Mouse (Mus musculus): ENCODE data around the gene Hsf5. TPM values are rescaled to one million over a fixed set of nuclear protein-coding genes. Genes with fewer than 3 reads are reported as not detected.

Gene Hsf5
- total RNA-seq, 2 experiments from 2014 or later = 0.09 to 0.10 TPM

- DNase-seq = no peak
Observed at GRCm38 (mm10) chr11:87642865-87643264, 25.9 kb downstream of the Hsf5 start.

DNA sequence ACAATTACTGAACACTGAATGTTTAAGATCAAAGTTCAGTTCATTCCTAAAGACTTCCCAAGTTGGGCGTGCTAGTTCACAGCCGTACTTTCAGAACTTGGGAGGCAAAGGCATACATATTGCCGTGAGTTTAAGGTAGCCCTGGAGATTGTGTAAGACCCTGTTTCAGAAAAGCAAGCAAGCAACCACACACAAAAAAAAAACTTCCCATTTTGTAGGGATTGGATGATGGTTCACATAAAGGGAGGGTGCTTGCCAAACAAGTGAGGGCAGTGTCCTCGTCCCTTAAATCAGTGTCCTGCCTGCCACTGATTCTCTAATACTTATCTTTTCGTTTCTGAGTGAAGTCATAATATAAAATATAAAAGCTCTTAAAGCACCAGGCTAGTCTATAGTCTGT, 37.7 kb downstream of the Hsf5 start:
- DNase-seq = no peak

DNA sequence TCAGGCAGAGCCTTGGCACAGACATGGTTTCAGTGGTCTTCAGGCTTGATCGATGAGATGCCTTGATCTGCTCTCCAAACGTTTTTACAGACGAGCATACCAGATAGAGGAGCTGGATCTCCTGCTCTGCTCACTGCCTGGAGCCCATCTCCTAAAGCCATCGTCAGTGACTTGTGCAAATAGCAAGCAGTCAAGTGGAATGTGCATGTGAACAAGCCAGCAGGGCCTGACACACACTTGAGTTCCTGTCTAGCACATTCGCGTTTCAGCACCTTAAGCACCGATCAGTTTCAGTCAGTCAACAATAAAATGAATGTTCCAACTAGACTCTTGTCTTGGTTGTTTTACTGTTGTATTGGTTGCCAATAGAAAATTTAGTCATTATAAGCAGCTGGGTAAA, 42.3 kb downstream of the Hsf5 start:
- DNase-seq = no peak

DNA sequence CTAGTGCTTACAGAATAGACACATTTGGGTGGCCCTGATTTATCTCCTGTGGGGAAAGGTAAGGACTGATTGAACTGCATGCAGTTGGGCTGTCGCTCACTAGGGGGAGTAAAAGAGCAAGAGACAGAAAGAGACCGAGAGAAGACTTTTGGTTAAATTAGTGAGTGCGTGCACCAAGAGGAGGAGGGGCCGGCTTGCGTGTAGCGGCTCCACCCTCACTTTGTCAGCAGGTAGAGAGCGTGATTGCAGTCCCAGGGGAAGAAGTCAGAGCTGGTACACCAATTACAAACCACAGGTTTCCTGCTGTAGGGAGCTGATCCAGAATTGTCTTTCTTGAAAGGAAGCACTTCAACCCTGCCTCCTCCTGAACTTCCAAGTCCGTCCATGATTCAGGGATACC, 45.4 kb downstream of the Hsf5 start, which contains the start of gene Rnf43:
Rnf43 (plus strand) TSS at position 316 of the 400 bp plus-strand sequence.
- peak; percentile 82 for DNase-seq

GRCm38 (mm10) chr11:87662822-87663221, 45.9 kb downstream of the Hsf5 start:
- no peak for DNase-seq

DNA sequence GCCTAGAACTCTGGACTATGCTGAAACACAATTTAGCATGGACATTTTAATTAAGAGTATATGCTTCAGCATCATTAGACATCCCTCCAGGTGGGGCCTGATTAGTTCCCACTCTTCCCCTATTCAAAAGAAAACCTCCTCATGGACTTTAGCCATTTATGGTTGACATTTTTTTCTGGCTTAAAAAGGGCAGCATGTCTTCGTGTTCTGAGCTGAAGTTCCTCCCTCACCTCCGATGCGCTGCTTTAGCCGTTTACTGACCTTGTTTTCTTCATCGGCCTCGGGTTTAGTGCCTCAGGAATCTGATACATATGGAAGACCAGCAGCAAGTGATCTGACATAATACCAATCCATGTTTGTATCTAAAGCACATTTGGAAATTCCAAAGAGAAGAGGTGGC, 47.0 kb downstream of the Hsf5 start:
- DNase-seq = no peak

- no peak for DNase-seq
Observed at GRCm38 (mm10) chr11:87664521-87664920, 47.6 kb downstream of the Hsf5 start.

GRCm38 (mm10) chr11:87665224-87665623, 48.3 kb downstream of the Hsf5 start:
- no peak for DNase-seq

DNA sequence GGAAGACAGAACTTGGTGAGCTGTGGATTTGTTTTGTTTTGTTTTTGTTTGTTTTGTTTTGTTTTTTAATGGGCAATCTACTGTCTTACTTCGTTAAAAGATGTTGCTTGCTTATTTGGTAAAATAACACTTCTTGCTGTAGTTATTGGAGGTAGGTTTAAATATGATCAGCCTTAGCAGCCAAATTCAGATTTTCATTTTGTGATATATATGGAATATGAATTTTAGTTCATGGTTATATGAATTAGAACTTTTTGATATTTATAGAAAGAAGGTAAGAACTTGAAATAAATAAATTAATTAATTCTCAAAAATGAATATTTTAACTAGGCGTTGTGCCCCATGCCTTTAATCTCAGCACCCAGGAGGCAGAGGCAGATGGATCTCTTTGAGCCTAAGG, 48.7 kb downstream of the Hsf5 start:
- no peak for DNase-seq

GRCm38 (mm10) chr11:87666256-87667035, 49.5 kb downstream of the Hsf5 start:
- DNase-seq = no peak

GRCm38 (mm10) chr11:87667107-87668090, 50.4 kb downstream of the Hsf5 start:
- no peak for DNase-seq

DNA sequence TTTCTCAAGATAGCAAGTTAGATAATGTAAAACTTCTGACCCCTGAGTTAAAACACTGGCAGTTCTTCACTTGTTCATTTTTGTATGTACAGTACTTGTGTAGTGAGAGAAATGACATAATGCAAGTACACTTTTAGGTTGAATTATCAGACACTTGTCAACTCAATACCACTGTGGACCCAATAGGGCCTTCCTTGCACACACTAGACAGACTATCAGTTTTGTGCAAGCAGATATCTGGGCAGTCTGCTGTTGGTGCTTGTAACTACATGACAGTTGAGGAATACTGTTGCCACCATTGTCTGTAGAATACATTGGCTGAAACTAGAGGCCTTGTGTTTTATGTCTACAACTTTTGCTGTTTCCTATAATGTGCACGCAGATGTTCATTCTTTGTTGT, 56.3 kb downstream of the Hsf5 start:
- no peak for DNase-seq

DNA sequence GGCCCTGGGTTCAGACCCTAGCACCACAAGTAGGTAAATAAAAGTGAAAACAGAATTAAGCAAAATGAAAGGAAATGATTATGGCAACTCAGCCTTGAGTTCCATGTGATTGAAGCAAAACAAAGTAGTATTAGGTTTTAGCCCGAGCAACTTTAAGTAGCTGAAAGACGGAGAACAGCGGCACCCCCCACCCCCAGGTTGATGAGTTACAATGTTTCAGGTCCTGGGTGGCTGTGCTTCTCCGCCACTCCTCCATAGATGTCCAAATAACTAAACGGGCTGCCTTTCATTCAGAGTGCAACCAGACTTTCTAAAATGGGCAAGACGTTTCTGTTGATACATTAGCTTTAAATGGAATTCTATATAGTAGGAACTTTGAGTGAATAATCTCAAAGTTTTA, 58.6 kb downstream of the Hsf5 start:
- no peak for DNase-seq

GRCm38 (mm10) chr11:87677756-87678155, 60.8 kb downstream of the Hsf5 start:
- DNase-seq = no peak

DNA sequence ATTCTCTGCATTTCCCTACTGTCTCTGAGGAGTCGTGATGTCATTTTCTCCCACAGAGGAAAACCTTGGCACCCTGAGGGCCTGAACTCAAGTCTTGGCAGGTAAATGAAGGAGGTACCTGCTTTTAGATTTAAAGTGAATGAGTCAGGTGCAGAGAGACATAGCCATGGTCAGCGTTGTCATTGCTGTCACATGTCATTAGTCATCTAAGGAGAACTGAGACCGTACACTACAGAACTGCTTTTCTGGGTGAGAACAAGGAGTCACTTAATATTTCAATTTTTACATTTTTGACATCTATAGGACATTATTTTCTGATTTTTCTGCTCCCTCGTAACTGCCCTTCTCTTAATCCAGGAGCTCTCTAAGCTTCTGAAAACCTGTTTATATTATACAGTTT, 61.6 kb downstream of the Hsf5 start:
- no peak for DNase-seq

DNA sequence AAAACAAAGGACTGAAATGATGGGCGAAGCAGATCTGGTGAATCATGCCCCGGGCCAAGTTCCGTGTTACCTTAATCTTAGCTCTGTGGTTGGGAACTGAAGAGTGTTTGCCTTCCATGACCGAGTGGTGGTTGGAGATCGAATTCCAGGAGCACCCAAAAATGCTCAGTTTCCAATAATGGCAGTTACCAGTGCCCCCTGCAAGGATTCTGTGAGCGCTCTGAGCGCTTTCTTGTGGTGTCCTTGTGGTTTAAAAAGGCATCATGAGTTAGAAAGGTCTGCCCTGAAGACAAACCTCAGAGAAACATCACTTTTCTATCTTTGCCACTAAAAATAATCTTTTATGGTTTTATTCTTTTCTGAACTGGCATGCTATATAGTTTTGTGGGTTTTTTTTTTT, 62.0 kb downstream of the Hsf5 start:
- DNase-seq = no peak

GRCm38 (mm10) chr11:87680786-87681185, 63.8 kb downstream of the Hsf5 start:
- DNase-seq = no peak

GRCm38 (mm10) chr11:87682096-87682495, 65.1 kb downstream of the Hsf5 start:
- no peak for DNase-seq

GRCm38 (mm10) chr11:87682838-87683571, 66.0 kb downstream of the Hsf5 start:
- no peak for DNase-seq

DNA sequence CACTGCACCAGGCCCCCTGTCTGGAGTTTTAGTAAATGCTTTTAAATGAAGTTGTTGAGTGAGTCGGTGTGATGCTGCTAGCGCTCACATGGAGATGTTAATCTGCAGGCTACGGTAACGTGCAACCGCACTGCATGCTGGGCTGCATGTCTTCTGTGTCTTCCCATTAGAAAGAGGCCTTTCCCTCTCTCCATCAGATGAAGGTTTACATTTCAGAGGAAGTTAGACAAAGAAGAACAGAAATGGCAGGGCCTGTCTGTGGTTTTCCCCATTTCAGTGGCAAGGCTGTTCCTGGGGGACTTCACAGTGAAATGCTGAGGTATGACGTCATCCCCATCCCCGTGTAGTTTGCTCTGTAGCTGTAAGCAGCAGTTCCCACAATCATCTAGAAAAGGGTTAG, 69.4 kb downstream of the Hsf5 start:
- DNase-seq = no peak

GRCm38 (mm10) chr11:87687246-87688225, 70.6 kb downstream of the Hsf5 start:
- no peak for DNase-seq

Data from heart, postnatal 4 days (tissue).